Mouse (Mus musculus): ENCODE measurements around the gene AC161166.1.

GRCm38 (mm10) chr7:24506065-24506459, 6.2 kb downstream of the AC161166.1 start:
- TF ChIP-seq CTCF (IDR thresholded peaks at IDR 0.05; ENCODE audit: control insufficient read depth, insufficient read depth, low read length) (no peak), POLR2A (IDR thresholded peaks at IDR 0.05; ENCODE audit: borderline replicate concordance, control insufficient read depth, low read depth, low read length) (no peak)

Measured in bone marrow, adult 2 months (tissue).